Mouse (Mus musculus) regulatory T cell (primary cell): ENCODE data around the gene Col27a1.

Source experiments
- in situ Hi-C: fragments of 300-600 bp; cut with MboI, MseI; formaldehyde crosslinking; loops from one replicate; pipeline ENCODE4 v1.15.1; 2025; ENCODE audit warnings: high pct_unique_total_duplicates

The Col27a1 gene

GRCm38 (mm10) chr4:63213907-63214621, at the start of gene Col27a1:
Col27a1 (plus strand) TSS chr4:63214004.
- in situ Hi-C loops, result no loop called here

DNA sequence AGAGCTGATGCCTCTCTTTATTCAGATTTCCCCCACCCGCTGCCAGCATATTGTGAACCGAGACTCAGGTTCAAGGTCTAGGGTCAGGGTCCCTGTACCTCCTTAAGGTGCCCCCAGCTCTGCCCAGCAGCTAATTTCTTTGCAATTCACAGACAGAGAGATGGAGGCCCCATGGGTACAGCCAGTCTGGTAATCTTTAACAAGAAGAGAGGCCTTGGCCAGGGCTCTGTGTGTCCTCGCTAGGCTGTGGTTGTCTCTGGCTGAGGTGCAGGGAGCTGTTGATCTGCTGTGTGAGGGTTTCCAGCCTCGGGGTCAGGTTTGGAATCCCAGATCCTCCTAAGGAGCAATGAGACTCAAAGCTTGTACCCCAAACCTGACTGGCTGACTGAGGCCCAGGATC, 48.2 kb upstream of the Col27a1 start:
- in situ Hi-C loops, result no loop called here

GRCm38 (mm10) chr4:63166323-63166722, 47.5 kb upstream of the Col27a1 start:
- in situ Hi-C loops, result no loop called here

- in situ Hi-C loops, result no loop called here
These were observed 43.7 kb upstream of the Col27a1 start for GRCm38 (mm10) chr4:63170061-63170460.

DNA sequence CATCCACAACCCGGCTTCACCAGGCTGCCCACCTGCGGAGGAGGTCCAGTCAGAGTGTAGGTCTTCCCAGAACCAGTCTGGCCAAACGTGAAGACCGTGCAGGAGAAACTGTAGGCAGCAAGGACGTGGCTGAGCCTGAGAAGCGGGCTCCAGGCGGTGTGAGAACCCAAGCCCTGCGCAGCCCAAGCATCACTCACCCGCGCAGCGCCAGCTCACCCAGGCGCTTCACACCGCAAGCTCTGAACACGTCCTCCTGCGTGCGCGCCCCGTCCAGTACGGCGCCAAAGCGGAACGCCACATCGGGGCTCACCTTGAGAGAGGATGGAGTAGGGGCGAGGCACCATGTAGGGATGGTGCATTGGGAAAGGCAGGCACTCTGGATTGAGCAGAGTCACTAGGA, 42.7 kb upstream of the Col27a1 start:
- in situ Hi-C loops, result no loop called here

- in situ Hi-C loops, result no loop called here
These were observed 41.7 kb upstream of the Col27a1 start, which contains the start of gene Kif12 for GRCm38 (mm10) chr4:63171969-63172685. Kif12 (minus strand) TSS chr4:63172131.

DNA sequence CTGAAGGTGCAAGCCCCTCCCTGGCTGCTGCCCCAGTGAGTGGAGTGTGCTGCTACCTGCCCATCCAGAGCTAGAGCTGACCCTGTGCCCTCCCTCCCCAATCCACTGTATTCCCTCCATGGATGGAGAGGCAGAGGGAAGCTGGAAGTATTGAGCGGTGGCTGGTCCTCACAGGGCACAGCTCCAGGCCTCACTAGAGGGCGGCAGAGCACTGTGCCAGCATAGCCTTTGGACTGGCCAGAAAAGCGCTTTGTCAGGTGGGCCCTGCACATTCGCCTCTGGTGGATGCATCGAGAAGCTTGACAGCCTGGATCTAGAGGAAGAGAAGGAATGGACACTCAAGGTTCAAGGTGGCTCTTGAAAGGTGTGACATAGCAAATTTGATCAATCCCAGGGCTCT, 32.2 kb upstream of the Col27a1 start:
- in situ Hi-C loops, result no loop called here

- in situ Hi-C loops, result no loop called here
These were observed 27.4 kb upstream of the Col27a1 start for GRCm38 (mm10) chr4:63186281-63186870.

DNA sequence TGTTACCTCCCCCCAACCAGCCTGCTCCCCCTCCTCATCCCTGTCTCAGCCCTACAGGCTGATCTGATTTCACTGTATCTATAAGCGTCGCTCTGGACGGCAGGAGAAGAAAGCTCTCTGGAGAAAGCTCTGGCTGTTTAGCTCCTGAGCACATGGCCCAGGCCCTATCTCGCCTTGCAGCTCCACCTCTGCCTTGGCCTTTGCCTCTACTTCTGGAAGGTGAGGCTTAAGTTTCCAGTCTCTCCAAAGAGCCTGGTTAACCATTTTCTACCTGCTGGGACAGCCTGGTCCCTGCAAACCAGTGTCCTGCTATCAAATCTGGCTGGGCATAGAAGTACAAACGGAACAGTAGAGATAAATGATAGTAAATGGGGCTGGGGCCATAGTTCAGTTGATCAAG, 22.2 kb upstream of the Col27a1 start:
- in situ Hi-C loops, result no loop called here

DNA sequence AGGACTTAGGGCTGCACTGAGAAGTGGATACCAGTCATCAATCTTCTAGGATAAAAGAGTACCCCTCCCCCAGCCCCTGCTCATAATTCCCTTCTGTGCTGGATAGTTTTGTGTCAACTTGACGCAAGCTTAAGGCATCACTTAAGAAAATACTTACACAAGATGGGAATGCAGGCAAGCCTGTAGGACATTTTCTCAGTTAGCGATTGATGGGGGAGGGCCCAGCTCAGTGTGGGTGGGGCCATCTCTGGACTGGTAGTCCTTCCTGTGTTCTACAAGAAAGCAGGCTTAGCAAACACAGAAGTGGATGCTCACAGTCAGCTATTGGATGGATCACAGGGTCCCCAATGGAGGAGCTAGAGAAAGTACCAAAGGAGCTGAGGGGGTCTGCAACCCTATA, 19.4 kb upstream of the Col27a1 start:
- in situ Hi-C loops, result no loop called here

DNA sequence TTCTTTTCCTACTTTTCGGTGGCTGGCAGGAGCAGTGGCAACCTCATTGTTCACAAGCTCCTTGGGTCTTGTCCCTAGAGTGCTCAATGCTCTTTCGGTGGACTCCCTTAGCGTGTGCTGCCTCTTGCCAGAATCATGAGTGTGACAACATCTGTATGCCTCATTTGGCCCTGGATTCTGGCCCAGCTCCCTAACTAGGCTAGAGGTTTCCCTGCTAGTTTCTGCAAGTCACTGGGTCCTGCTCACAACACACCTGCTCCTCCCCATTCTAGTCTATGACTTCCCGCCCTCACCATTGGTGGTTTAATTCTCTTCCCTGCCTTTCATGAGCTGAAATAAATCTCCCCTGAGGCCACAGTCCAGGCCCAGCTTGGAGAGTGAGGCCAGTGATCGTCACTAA, 14.4 kb upstream of the Col27a1 start:
- in situ Hi-C loops, result no loop called here

DNA sequence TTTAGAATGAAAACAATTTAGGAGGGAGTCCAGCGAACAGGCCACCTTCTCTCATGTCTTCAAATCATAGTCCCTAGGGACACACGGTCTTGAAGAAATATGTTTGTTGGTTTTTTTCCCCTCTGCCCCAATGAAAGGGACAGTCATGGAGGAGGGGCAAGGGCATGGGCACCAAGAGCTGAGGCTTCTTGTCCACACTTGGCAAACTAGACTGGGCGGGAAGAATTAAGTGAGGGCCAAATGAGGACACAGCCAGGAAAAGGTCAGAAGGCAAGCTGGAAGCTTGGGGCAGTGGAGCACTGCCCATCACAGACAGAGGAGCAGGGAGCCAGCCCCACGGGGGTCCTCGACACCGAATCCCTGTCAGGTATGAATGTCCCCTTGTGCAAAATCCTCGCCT, 9.9 kb upstream of the Col27a1 start:
- in situ Hi-C loops, result no loop called here

- in situ Hi-C loops, result no loop called here
These were observed 8.2 kb upstream of the Col27a1 start for GRCm38 (mm10) chr4:63205583-63205982.

DNA sequence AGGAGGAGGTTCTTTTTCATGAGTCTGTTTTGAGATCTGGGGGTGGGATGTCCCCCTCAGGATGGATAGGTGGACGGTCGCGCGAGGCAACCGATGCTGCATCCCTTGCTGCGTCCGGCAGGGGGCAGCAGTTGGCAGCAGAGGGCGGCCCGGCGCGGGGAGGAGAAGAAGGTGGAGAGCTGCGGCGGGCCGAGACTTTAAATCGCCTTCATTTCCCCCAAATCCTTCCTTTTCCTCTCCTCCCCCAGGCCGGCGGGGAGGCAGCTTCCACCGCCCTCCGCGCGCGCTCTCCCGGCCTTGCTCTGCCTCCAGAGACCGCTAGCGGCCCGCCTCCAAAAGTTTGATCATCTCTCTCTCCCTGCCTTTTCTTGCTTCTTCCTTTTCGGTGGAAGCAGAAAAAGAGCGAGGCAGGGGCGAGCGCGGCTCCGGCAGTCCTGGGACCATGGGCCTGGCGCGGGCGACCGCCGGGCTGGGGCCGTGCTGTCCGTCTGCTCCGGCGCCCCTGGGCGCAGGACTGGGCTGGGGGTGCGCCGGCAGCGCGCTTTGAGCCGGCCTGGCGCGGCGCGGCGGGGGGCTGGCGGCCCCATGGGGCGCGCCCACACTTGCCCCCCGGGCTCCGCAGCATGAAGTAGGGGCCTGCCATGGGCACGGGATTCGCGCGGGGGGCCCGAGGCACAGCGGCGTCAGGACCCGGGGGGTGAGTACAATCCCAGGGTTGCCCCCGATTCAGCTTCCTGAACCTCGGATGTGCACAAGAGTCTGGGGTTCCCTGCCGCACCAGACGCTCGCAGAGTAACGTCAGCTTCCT, 1.6 kb downstream of the Col27a1 start:
- in situ Hi-C loops, result loop anchor here (5.0 kb wide), 1 partner anchor 92 kb away; no protein-coding TSS in a partner anchor

DNA sequence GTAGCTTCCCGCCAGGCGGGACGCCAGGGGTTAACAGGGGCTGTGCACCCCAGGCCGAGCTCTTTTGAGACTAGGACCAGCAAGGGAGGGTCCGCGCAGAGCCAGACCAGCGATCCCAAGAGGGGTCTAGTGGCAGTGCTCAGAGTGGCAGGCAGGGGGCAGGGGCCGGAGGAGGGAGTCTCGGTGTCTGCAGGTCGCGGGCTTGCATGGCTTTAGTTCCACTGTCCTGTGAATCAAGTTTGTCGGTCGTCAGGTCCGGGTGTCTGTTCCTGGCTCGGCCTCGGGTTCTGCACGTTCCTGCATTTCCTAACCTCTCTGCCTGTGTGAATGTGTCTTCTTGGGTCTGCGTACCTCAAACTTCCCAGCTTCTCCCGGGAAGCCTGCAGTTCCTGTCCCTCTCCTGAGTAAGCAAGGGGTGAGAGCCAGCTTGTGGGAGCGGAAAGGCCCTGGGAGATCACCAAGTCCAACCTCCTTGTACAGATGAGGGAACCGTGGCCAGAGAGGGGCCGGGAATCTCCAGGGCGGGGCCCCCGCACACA, 2.3 kb downstream of the Col27a1 start:
- in situ Hi-C loops, result loop anchor here (5.0 kb wide), 1 partner anchor 91 kb away; no protein-coding TSS in a partner anchor

- in situ Hi-C loops, result loop anchor here (5.0 kb wide), 1 partner anchor 91 kb away; no protein-coding TSS in a partner anchor
These were observed 2.8 kb downstream of the Col27a1 start for GRCm38 (mm10) chr4:63216566-63216965.

DNA sequence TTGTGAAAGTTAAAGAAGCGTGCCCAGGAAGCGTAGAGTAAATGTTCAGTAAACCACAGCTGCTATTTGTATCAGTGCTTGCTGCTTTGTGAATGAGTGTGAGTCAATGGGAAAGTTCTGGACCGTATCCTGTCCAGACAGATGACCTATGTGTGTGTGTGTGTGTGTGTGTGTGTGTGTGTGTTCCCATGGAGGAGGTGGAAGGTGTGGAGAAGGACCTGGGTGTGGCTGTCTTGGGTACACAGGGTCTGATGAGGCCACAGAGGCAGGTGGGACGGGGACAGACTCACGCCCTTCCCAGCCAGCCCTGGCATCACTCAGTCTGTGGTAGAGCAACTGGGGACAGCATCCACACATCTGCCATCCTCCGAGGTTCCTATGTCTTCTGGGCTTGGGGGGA, 3.7 kb downstream of the Col27a1 start:
- in situ Hi-C loops, result loop anchor here (5.0 kb wide), 1 partner anchor 90 kb away; no protein-coding TSS in a partner anchor

- in situ Hi-C loops, result loop anchor here (5.0 kb wide), 1 partner anchor 88 kb away; no protein-coding TSS in a partner anchor
These were observed 5.3 kb downstream of the Col27a1 start for GRCm38 (mm10) chr4:63219059-63219458.

GRCm38 (mm10) chr4:63219635-63220034, 5.8 kb downstream of the Col27a1 start:
- in situ Hi-C loops, result loop anchor here (5.0 kb wide), 1 partner anchor 88 kb away; no protein-coding TSS in a partner anchor

GRCm38 (mm10) chr4:63221096-63221958, 7.5 kb downstream of the Col27a1 start:
- in situ Hi-C loops, result no loop called here
